Mouse (Mus musculus) heart, embryonic 11.5 days (tissue): ENCODE data around the gene Gmpr. TPM values are rescaled to one million over a fixed set of nuclear protein-coding genes. Genes with fewer than 3 reads are reported as not detected.

Experiments used
- ATAC-seq: fragments of 200-750 bp; cut with Nextera tagmentation; replicated peaks from 2 replicates; pipeline ENCODE4 v1.8.0; 2017; ENCODE audit warnings: moderate library complexity; ENCODE audit not compliant: insufficient number of reproducible peaks, low FRiP score, low TSS enrichment
- H3K27ac ChIP-seq: fragments of 300-500 bp; sonication (generic); 2 replicates; pipeline ENCODE4 v1.5.1; 2014; ENCODE audit warnings: mild to moderate bottlenecking, low read depth, low read length
- H3K27me3 ChIP-seq: fragments of 300-500 bp; sonication (generic); 2 replicates; pipeline ENCODE4 v1.6.1; 2014; ENCODE audit warnings: mild to moderate bottlenecking, low read length, mixed read lengths; ENCODE audit not compliant: control insufficient read depth, insufficient read depth
- H3K36me3 ChIP-seq: fragments of 300-500 bp; sonication (generic); 2 replicates; pipeline ENCODE4 v1.6.1; 2014; ENCODE audit warnings: mild to moderate bottlenecking, low read length, moderate library complexity, mixed read lengths; ENCODE audit not compliant: control insufficient read depth, insufficient read depth
- H3K4me1 ChIP-seq: fragments of 300-500 bp; sonication (generic); 2 replicates; pipeline ENCODE4 v1.6.1; 2014; ENCODE audit warnings: low read length; ENCODE audit not compliant: control insufficient read depth, insufficient read depth
- H3K4me2 ChIP-seq: fragments of 300-500 bp; sonication (generic); 2 replicates; pipeline ENCODE4 v1.6.1; 2014; ENCODE audit warnings: mild to moderate bottlenecking, moderate library complexity
- H3K4me3 ChIP-seq: fragments of 300-500 bp; sonication (generic); 2 replicates; pipeline ENCODE4 v1.5.1; 2014; ENCODE audit warnings: low read depth, low read length
- H3K9ac ChIP-seq: fragments of 300-500 bp; sonication (generic); 2 replicates; pipeline ENCODE4 v1.6.1; 2014; ENCODE audit warnings: mild to moderate bottlenecking, low read depth, low read length, moderate library complexity
- H3K9me3 ChIP-seq: fragments of 300-500 bp; sonication (generic); replicated peaks from 2 replicates; pipeline ENCODE4 v1.6.1; 2016; ENCODE audit warnings: low read length; ENCODE audit not compliant: control insufficient read depth
- WGBS: fragments of 180-500 bp; shearing (Covaris S2); extraction: QIAGEN DNeasy Blood & Tissue Kit; methylation state at CpG from one replicate; pipeline ENCODE4 v1.1.7; 2014; ENCODE audit not compliant: insufficient replicate concordance; 5-methylcytosine and 5-hydroxymethylcytosine counted together
- polyA plus RNA-seq: library from polyadenylated mRNA; unstranded; fragments of >200 nt; fragmentation: Nextera tagmentation; extraction: Ambion mirVana; gene quantifications from 2 replicates; pipeline ENCODE4 v1.2.1, GENCODE M21; 2014

Gmpr gene
- polyA plus RNA-seq, 1 experiment from 2014 or later: 176 TPM

- 70% methylated on average over 8 of the region's 8 CpGs for WGBS
- H3K27me3 ChIP-seq: no peaks in the 10 kb centered on the region
- no peak for ATAC-seq
- peak overlapping the region; percentile 89 for H3K4me2 ChIP-seq
- H3K27ac ChIP-seq: peak overlapping the region; percentile 52
- H3K36me3 ChIP-seq: no peaks in the 10 kb centered on the region
- peak overlapping the region; percentile 24; the same call in 1 of the 2 replicates for H3K9ac ChIP-seq
- H3K4me3 ChIP-seq: no peak overlapping the region
- H3K4me1 ChIP-seq: peaks cover 71% of the 10 kb centered on the region
- H3K9me3 ChIP-seq: no peaks in the 10 kb centered on the region
Measured at GRCm38 (mm10) chr13:45512531-45512930, 5.3 kb downstream of the Gmpr start.

GRCm38 (mm10) chr13:45513009-45513984 is 6.1 kb downstream of the Gmpr start:
- Histone ChIP-seq H3K9ac (peak overlapping the region; percentile 24; the same call in 1 of the 2 replicates), H3K4me2 (peak overlapping the region; percentile 89)

DNA sequence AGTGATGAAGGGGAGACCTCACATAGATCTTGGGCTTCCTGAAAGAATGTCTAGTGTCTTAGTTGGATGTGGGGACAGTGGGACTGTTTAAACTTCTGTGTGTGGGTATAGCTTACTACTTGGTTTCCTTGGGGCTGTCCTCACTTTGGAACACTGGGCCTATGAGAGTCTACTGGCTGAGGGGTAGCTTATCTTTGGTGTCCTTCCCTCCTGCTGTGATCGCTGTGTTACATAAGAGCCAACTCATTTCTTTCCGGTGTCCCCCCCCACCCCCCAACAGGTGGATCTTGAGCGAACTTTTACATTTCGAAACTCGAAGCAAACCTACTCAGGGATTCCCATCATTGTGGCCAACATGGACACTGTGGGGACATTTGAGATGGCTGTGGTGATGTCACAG is 6.9 kb downstream of the Gmpr start:
- Histone ChIP-seq H3K4me2 (peak overlapping the region; percentile 89; the same call in 1 of the 2 replicates), H3K4me3 (no peak overlapping the region), H3K9me3 (no peaks in the 10 kb centered on the region), H3K4me1 (peaks cover 64% of the 10 kb centered on the region), H3K36me3 (no peaks in the 10 kb centered on the region), H3K27me3 (no peaks in the 10 kb centered on the region), H3K27ac (peak overlapping the region; percentile 13), H3K9ac (no peak overlapping the region)
- 75% methylated on average over 5 of the region's 5 CpGs for WGBS
- ATAC-seq: no peak

More at GRCm38 (mm10) chr13:45513009-45513984, 6.1 kb downstream of the Gmpr start:
- Histone ChIP-seq H3K9me3 (no peaks in the 10 kb centered on the region), H3K36me3 (no peaks in the 10 kb centered on the region), H3K4me1 (peaks cover 71% of the 10 kb centered on the region), H3K4me3 (no peak overlapping the region), H3K27ac (peak overlapping the region; percentile 52; the same call in 1 of the 2 replicates), H3K27me3 (no peaks in the 10 kb centered on the region)
- 53% methylated on average over 12 of the region's 12 CpGs for WGBS
- no peak for ATAC-seq

GRCm38 (mm10) chr13:45514832-45515422 is 7.7 kb downstream of the Gmpr start:
- H3K4me3 ChIP-seq: no peak overlapping the region
- no peaks in the 10 kb centered on the region for H3K9me3 ChIP-seq
- H3K27ac ChIP-seq: no peak overlapping the region
- no peak for ATAC-seq
- H3K4me1 ChIP-seq: peaks cover 59% of the 10 kb centered on the region
- no peaks in the 10 kb centered on the region for H3K27me3 ChIP-seq
- H3K9ac ChIP-seq: no peak overlapping the region
- H3K36me3 ChIP-seq: 0 out of 2 replicates have a peak, but pooled peaks cover 4% of the 10 kb centered on the region
- H3K4me2 ChIP-seq: peak overlapping the region; percentile 89; the same call in 1 of the 2 replicates
- WGBS: 46% methylated on average over 8 of the region's 8 CpGs

DNA sequence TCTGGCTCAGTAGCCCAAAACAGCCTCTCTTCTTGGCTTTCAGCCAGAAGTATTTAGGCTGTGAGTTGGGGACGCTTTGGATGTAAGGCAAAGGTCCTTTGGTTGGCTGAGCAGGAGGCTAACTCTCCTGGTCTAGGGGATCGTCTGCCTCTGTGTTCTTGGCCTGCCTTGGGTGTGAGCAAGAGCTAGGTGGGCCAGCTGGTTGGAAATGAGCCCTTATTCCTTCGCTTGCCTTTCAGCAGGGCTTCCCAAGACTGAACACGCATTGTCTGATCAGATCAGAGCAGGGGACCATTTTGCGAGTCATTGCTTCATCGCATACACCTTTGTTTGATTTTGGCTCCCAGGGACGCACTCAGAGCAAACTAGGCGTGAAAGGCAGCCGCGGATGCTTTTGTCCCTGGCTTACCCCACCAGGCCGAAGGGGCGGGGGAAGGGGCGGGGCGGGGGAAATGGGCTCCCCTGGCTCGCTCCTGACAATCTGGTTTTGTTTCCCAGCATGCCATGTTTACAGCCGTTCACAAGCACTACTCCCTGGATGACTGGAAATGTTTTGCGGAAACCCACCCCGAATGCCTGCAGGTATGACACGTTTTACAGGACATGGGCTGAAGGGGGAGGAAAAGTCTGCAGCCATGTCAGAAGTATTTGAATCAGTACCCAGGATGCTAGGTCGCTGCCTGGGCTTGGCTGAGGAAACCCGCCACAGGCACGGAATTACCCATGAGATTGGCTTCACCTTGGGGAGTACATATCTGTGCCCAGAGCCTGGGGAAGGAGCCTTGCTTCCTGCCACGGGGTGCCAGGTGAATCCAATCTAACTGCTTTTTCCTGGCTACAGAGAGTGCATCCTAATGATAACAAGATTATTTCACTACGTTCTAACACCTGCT is 9.5 kb downstream of the Gmpr start:
- Histone ChIP-seq H3K27ac (no peak overlapping the region), H3K9ac (peak overlapping the region; percentile 34; the same call in 1 of the 2 replicates), H3K36me3 (peaks cover 5% of the 10 kb centered on the region; the same call in 1 of the 2 replicates), H3K4me1 (peaks cover 47% of the 10 kb centered on the region), H3K9me3 (no peaks in the 10 kb centered on the region), H3K4me3 (peak overlapping the region; percentile 15; the same call in 1 of the 2 replicates), H3K27me3 (no peaks in the 10 kb centered on the region), H3K4me2 (peak overlapping the region; percentile 56)
- 12% methylated on average over 24 of the region's 24 CpGs for WGBS
- no peak for ATAC-seq

DNA sequence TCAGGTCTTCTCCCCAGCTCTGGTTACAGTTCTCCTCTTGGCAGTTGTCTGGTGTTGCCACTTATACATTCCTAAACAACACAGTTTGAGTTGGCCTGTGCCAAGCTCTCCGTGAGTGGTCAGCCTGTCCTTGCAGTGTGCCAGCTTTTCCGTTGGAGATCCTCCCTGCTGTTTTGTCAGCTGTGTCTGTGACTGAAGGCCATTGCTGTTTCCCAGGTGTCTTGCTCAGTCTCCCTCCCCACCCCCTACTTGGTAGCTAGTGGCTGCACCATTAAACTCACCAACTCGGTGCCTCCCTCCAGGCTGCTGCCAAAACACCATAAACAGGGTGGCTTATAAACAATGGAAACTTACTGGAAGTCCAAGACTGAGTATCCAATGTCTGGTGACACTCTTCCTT is 17.1 kb downstream of the Gmpr start:
- no peak for ATAC-seq
- H3K9ac ChIP-seq: no peak overlapping the region
- H3K27ac ChIP-seq: no peak overlapping the region
- no peaks in the 10 kb centered on the region for H3K27me3 ChIP-seq
- WGBS: 72% methylated on average over 3 of the region's 3 CpGs
- H3K4me2 ChIP-seq: no peak overlapping the region
- peaks cover 5% of the 10 kb centered on the region; the same call in 1 of the 2 replicates for H3K36me3 ChIP-seq
- H3K4me3 ChIP-seq: no peak overlapping the region
- H3K9me3 ChIP-seq: no peaks in the 10 kb centered on the region
- H3K4me1 ChIP-seq: peaks cover 30% of the 10 kb centered on the region

DNA sequence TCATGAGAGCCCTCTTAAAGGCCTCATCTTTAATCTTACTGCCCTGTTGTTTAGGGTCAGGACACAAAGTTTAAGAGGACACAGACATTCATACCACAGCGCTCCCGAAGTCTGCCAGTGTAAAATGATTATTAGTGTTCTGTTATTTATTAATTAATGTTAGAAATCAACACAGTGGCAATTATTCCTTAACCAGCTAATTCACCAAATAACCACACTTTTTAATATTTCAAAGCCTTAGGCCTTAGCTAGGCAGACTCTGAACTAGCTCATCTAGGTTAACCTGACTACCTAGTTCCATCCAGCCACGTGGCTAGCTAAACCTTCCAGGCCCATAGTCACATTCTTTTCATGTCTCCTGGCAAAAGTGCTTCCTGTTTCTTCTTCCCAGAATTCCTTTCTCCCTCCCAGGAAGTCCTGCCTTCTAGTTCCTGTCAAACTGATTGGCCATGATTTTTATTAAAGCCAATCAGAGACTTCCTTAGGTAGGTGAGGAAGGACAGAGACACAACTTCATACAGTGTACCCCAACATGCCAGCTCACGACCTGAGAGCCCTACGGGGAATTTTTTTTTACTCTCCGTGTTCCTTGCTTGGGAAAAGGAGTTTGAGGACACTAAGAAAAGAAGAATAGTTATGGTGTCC is 17.7 kb downstream of the Gmpr start:
- Histone ChIP-seq H3K4me3 (no peak overlapping the region), H3K9me3 (no peaks in the 10 kb centered on the region), H3K4me2 (no peak overlapping the region), H3K27me3 (no peaks in the 10 kb centered on the region), H3K9ac (no peak overlapping the region), H3K27ac (no peak overlapping the region), H3K36me3 (peaks cover under 1% of the 10 kb centered on the region; the same call in 1 of the 2 replicates), H3K4me1 (peaks cover 36% of the 10 kb centered on the region)
- 92% methylated on average over 6 of the region's 6 CpGs for WGBS
- ATAC-seq: no peak
